Mouse (Mus musculus) heart, embryonic 13.5 days (tissue): Measurements from ENCODE around the gene Actr1b. TPM values are rescaled to one million over a fixed set of nuclear protein-coding genes. Genes with fewer than 3 reads are reported as not detected.

Source experiments
- ATAC-seq: fragments of 200-750 bp; cut with Nextera tagmentation; 2 replicates; pipeline ENCODE4 v1.8.0; 2017; ENCODE audit warnings: moderate TSS enrichment; ENCODE audit not compliant: insufficient number of reproducible peaks, low FRiP score, low TSS enrichment; ENCODE audit errors: extremely low read depth
- H3K27ac ChIP-seq: fragments of 300-500 bp; sonication (generic); replicated peaks from 2 replicates; pipeline ENCODE4 v1.5.1; 2015; ENCODE audit warnings: moderate library complexity, mild to moderate bottlenecking, inconsistent platforms
- H3K27me3 ChIP-seq: fragments of 300-500 bp; sonication (generic); replicated peaks from 2 replicates; pipeline ENCODE4 v1.6.1; 2015; ENCODE audit warnings: mild to moderate bottlenecking, inconsistent platforms
- H3K36me3 ChIP-seq: fragments of 300-500 bp; sonication (generic); 2 replicates; pipeline ENCODE4 v1.6.1; 2015; ENCODE audit warnings: mild to moderate bottlenecking, inconsistent platforms
- H3K4me1 ChIP-seq: fragments of 300-500 bp; sonication (generic); 2 replicates; pipeline ENCODE4 v1.6.1; 2015; ENCODE audit warnings: inconsistent platforms
- H3K4me2 ChIP-seq: fragments of 300-500 bp; sonication (generic); 2 replicates; pipeline ENCODE4 v1.6.1; 2015; ENCODE audit warnings: inconsistent platforms, mild to moderate bottlenecking, moderate library complexity
- H3K4me3 ChIP-seq: fragments of 300-500 bp; sonication (generic); 2 replicates; pipeline ENCODE4 v1.5.1; 2015; ENCODE audit warnings: moderate library complexity, mild to moderate bottlenecking, inconsistent platforms
- H3K9ac ChIP-seq: fragments of 300-500 bp; sonication (generic); 2 replicates; pipeline ENCODE4 v1.6.1; 2015; ENCODE audit warnings: inconsistent platforms, mild to moderate bottlenecking, moderate library complexity
- H3K9me3 ChIP-seq: fragments of 300-500 bp; sonication (generic); 2 replicates; pipeline ENCODE4 v1.6.1; 2016; ENCODE audit warnings: inconsistent platforms
- WGBS: fragments of 180-500 bp; shearing (Covaris S2); methylation state at CpG from one replicate; pipeline ENCODE4 v1.1.7; 2015; ENCODE audit warnings: mixed read lengths; 5-methylcytosine and 5-hydroxymethylcytosine counted together
- polyA plus RNA-seq: library from polyadenylated mRNA; unstranded; fragments of >200 nt; fragmentation: Nextera tagmentation; extraction: Ambion mirVana; gene quantifications from 2 replicates; pipeline ENCODE4 v1.2.1, GENCODE M21; 2015

Gene Actr1b
- polyA plus RNA-seq, 1 experiment from 2014 or later: 85.5 TPM

DNA sequence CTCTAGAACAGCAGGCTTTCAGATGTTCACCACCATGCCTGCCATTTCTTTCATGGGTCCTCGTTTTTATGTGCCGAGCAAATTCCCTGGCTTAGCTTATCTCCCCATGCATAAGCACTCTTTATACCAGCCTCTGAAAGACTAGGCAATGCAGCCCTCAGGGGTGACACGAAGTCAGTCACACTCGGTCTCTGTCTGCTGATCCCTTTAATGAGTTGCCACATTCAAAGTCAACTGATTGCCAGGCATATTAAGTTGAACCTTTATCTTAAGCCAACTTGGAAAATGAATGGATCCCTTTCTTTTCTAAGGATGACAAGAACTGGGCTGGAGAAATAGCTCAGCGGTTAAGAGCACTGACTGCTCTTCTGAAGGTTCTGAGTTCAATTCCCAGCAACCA is 25.0 kb upstream of the Actr1b start:
- no peak overlapping the region for H3K4me3 ChIP-seq
- no peaks in the 10 kb centered on the region for H3K36me3 ChIP-seq
- no peak overlapping the region for H3K4me2 ChIP-seq
- no peak for ATAC-seq
- WGBS: 63% methylated on average over 5 of the region's 5 CpGs
- 0 out of 2 replicates have a peak, but pooled peaks cover 2% of the 10 kb centered on the region for H3K4me1 ChIP-seq
- H3K27ac ChIP-seq: no peak overlapping the region
- no peak overlapping the region for H3K9ac ChIP-seq
- no peaks in the 10 kb centered on the region for H3K9me3 ChIP-seq
- peaks cover 26% of the 10 kb centered on the region for H3K27me3 ChIP-seq

DNA sequence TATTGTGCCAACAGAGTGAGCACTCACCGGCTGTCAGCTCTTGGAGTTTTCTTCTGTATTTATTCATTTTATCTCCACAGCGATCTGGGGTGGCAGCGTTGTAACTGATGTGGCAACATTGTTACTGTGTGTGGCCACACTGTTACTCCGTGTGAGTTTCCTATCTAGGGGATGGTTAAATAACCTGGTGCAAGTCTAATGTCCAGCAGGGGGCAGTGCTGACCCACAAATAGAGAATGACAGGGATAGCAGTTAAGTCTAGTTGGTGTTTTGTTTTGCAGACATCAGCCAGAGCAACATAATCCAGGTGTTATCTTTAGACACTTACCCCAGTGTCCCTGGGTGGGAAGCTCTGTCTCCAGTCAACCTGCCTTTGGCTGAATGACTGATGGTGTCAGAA is 23.1 kb upstream of the Actr1b start:
- Histone ChIP-seq H3K36me3 (no peaks in the 10 kb centered on the region), H3K27ac (no peak overlapping the region), H3K27me3 (peaks cover 16% of the 10 kb centered on the region), H3K9ac (no peak overlapping the region), H3K4me1 (no peaks in the 10 kb centered on the region), H3K4me2 (no peak overlapping the region), H3K4me3 (no peak overlapping the region), H3K9me3 (no peaks in the 10 kb centered on the region)
- ATAC-seq: no peak
- 3% methylated on average over 4 of the region's 4 CpGs for WGBS

DNA sequence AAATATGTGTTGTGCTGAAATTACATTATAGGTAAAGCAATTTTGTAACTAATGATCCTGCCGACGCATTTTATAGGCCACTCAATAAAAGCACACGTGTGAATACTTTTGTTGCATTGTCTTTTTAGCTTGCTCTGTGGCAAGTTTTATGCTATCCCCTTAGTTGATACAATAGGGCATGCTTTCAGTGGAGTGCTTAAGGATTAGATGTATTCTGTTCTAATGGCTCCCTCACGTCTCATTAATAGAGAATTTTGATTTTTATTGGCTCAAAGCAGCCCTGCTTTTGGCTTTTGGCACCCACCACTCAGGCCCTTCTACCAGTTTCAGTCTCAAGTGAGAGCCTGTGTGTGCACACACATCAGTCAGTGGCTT is 9.8 kb upstream of the Actr1b start:
- Histone ChIP-seq H3K36me3 (no peaks in the 10 kb centered on the region), H3K27me3 (0 out of 2 replicates have a peak, but pooled peaks cover 2% of the 10 kb centered on the region), H3K9ac (no peak overlapping the region), H3K4me1 (no peaks in the 10 kb centered on the region), H3K4me3 (no peak overlapping the region), H3K27ac (no peak overlapping the region), H3K9me3 (no peaks in the 10 kb centered on the region), H3K4me2 (no peak overlapping the region)
- no peak for ATAC-seq
- 81% methylated on average over 4 of the region's 4 CpGs for WGBS

DNA sequence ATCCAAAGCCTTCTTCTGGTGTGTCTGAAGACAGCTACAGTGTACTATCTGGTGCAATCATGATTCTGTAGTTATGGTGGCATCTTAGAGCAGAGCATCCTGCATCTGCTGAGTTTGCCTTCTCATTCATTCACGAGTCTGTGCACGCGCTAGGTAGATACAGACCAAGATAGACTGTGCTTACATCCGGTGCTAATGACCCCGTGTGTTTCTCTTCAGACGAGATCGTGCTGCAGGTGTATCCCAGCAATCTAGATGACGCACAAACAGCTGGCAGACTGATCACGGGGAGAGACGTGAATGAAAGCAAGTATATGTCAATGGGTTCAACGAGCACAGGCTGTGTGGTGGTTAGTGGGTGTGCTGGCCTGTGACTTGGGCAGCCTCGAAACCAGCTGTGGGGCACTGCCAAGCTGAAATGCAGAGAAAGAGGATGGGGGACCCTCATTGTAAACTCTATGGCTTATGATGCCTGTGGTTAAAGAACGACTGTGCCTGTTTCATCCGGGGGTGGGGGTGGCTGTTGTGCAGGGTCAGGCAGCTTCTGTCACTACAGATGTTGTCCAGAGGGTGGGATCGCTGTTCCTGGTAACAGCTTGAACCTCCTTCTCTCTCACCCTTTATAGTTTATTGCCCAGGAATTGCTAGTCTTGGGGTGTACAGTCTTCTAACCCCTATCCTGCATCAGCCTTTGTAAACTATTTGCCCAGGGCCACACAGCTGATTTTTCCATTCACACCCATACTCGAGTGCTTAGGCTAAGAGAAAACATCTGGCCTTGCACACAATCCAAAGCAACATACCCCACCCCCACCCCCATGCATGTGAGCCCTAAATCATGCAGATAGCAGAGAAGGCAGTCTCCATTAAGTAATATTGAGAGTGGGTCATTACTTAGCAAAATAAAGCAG is 9.2 kb upstream of the Actr1b start:
- Histone ChIP-seq H3K4me3 (no peak overlapping the region), H3K27me3 (0 out of 2 replicates have a peak, but pooled peaks cover 2% of the 10 kb centered on the region), H3K9me3 (no peaks in the 10 kb centered on the region), H3K36me3 (no peaks in the 10 kb centered on the region), H3K9ac (no peak overlapping the region), H3K4me1 (no peaks in the 10 kb centered on the region), H3K27ac (no peak overlapping the region), H3K4me2 (no peak overlapping the region)
- WGBS: 66% methylated on average over 16 of the region's 16 CpGs
- ATAC-seq: no peak

DNA sequence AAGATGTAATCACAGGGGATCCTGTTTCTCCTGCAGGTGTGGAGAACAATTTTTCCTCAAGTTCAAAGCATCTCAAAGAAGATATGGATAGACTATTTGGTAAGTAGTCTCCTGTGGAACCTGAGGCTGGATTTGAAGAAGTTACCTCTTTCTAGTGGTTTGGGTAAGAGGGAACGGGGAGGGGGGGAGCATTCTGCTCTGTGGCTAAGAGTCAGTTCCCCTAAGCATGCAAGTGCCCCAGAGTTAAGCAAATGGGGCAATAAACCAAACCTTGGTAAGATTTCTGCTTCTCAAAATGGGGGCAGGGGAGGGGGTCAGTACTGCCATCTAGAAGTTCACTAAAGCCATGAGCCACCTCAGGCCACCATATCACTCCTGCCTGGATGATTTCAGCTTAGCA is 4.6 kb upstream of the Actr1b start:
- H3K36me3 ChIP-seq: no peaks in the 10 kb centered on the region
- no peak overlapping the region for H3K27ac ChIP-seq
- H3K27me3 ChIP-seq: 0 out of 2 replicates have a peak, but pooled peaks cover 6% of the 10 kb centered on the region
- no peak for ATAC-seq
- no peak overlapping the region for H3K4me3 ChIP-seq
- no peaks in the 10 kb centered on the region for H3K4me1 ChIP-seq
- no peaks in the 10 kb centered on the region for H3K9me3 ChIP-seq
- 69% methylated on average over 1 of the region's 1 CpGs for WGBS
- H3K9ac ChIP-seq: no peak overlapping the region
- H3K4me2 ChIP-seq: no peak overlapping the region

DNA sequence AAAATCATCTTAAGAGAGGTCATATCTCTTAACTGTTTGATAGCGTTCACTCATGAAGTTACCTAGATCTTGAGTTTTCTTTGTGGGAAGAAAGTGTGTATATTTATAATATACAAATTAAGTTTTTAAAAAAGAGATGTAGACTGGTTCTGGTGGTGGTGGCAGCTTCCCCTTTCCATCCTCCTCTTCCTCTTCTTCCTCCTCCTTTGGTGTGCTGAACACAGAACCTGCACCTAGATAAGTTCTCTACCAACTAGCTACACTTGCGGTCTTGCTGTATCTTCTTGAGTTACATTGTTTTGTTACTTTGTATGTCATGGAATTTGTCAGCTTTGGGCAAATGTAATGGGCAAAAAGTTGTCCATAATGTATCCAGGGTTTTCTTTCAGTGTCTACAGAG is 3.1 kb downstream of the Actr1b start:
- no peak overlapping the region for H3K4me2 ChIP-seq
- no peak overlapping the region for H3K4me3 ChIP-seq
- H3K36me3 ChIP-seq: peaks cover 15% of the 10 kb centered on the region
- H3K27ac ChIP-seq: no peak overlapping the region
- H3K27me3 ChIP-seq: no peaks in the 10 kb centered on the region
- H3K9ac ChIP-seq: no peak overlapping the region
- no peaks in the 10 kb centered on the region for H3K9me3 ChIP-seq
- 86% methylated on average over 2 of the region's 2 CpGs for WGBS
- peaks cover 28% of the 10 kb centered on the region for H3K4me1 ChIP-seq
- ATAC-seq: no peak

DNA sequence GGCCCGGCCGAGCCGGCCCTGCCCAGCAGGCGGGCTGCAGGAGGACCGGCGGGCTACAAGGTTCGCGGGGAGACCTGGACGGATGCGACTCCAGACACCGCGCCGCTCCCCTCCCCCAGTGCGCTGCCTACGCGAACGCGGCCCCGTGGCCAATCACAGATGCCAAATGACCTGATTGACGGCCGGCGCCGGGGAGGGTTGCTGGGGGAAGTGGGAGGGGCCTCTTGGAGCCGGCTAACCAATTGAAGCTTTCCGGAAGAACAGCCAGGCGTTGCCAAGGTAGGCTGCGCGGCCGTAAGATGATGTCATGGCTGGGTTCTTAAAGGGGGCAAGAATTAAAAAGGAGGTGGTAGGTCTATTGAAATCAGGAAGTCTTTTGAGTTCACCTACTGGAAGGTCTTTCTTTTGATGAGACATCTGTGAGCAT is 4.4 kb downstream of the Actr1b start, which contains the start of gene 4933424G06Rik:
4933424G06Rik (plus strand) TSS at position 296 of the 427 bp plus-strand sequence.
- WGBS: under 1% methylated on average over 29 of the region's 29 CpGs
- peak; percentile 96 for ATAC-seq

DNA sequence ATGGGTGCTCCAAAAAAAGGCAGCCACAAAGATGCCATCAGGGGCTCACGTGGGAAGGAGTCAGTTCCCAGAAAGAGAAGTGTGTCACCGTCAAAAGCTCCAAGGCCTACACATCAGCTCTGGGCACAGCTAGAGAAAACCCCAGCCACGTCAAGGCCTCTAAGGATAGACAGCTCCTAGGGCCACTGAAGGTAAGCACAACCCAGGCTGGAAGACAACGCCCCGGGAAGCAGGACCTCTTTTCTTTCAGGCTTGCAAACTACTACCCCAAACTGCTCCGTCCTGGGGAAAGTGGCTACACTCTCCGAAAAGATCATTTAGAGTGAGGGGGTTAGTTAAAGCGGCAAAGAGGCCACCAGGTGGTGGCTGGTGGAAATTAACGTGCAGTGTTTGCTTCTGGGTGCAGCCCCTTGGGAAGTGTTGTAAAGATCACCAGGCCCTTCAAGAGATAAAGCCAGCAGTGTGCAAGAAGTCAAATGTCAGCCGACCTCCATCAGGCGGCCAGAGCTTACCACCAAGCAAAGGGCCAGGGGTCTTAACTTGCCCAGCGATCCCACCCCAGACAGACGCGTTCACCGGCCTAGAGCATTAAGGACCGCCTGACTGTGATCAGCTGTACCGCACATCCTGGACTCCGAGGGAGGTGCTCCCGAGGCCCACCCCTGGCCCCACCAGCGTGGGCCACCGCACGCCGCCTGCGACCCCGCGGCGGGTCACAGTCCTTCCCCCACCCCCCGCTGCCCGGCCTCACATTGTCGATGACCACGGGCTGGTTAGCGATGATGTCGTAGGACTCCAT is 5.0 kb downstream of the Actr1b start:
- Histone ChIP-seq H3K4me2 (peak overlapping the region; percentile 81), H3K9ac (peak overlapping the region; percentile 94), H3K27ac (peak overlapping the region; percentile 93), H3K27me3 (no peaks in the 10 kb centered on the region), H3K4me3 (peak overlapping the region; percentile 97), H3K9me3 (no peaks in the 10 kb centered on the region), H3K36me3 (peaks cover 34% of the 10 kb centered on the region), H3K4me1 (peaks cover 28% of the 10 kb centered on the region)
- under 1% methylated on average over 32 of the region's 33 CpGs for WGBS
- ATAC-seq: peak; percentile 66

More for the DNA sequence above, 4.4 kb downstream of the Actr1b start, which contains the start of gene 4933424G06Rik:
- peak within 1 kb of the TSS; percentile 97 for H3K4me3 ChIP-seq
- no peaks in the 10 kb centered on the region for H3K9me3 ChIP-seq
- peak within 1 kb of the TSS; percentile 94 for H3K9ac ChIP-seq
- H3K36me3 ChIP-seq: peaks cover 28% of the 10 kb centered on the region
- H3K4me2 ChIP-seq: peak within 1 kb of the TSS; percentile 81
- H3K4me1 ChIP-seq: peaks cover 28% of the 10 kb centered on the region
- peak within 1 kb of the TSS; percentile 93 for H3K27ac ChIP-seq
- H3K27me3 ChIP-seq: no peaks in the 10 kb centered on the region

DNA sequence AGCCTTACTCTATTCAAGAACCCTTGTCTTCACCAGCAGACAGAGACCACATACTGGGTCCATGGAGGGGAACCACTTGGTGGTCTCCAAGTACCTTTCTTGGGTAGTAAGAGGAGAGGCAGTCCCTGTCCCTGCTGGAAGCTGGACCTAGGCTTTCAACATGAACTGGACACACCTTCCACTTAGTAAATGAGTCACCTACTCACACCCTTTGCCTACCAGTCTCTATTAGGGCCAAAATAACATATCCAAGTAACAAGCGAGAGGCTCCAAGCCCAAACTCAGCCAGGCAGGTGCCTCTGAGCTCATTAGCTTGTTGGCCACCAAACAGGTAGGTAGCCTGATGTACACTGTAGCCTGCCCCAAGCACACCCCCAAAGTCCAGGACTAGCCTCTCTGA is 5.6 kb downstream of the Actr1b start:
- 80% methylated on average over 1 of the region's 1 CpGs for WGBS

DNA sequence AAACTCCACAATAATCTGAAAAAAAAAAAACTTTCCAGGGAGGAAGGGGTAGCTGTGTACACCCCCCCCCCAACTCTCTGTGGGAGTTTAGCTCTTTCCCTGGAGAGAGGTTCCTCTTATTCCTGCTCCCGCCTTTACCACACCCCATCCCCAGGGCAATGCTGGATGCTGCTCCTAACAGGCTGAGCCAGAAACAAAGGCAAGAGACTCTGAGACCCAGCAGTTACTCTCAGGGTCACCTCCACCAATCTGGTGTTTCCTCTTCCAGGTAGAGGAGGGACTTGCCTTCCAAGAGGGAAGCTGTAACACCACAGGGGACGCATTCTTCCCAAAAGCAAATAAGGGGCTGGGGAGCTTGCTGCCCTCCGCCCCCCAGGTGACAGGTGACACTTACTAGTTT is 6.4 kb downstream of the Actr1b start:
- no peaks in the 10 kb centered on the region for H3K27me3 ChIP-seq
- H3K4me1 ChIP-seq: peaks cover 28% of the 10 kb centered on the region
- H3K4me3 ChIP-seq: no peak overlapping the region; the same call in 1 of the 2 replicates
- H3K9ac ChIP-seq: peak overlapping the region; percentile 94
- ATAC-seq: no peak
- 0 out of 2 replicates have a peak overlapping the region, but pooled peaks have one; percentile 81 for H3K4me2 ChIP-seq
- peaks cover 48% of the 10 kb centered on the region for H3K36me3 ChIP-seq
- H3K27ac ChIP-seq: no peak overlapping the region
- no peaks in the 10 kb centered on the region for H3K9me3 ChIP-seq
- WGBS: 78% methylated on average over 3 of the region's 3 CpGs

More for the DNA sequence above, 5.6 kb downstream of the Actr1b start:
- Histone ChIP-seq H3K9me3 (no peaks in the 10 kb centered on the region), H3K4me2 (peak overlapping the region; percentile 81), H3K36me3 (peaks cover 40% of the 10 kb centered on the region), H3K9ac (peak overlapping the region; percentile 94), H3K27ac (peak overlapping the region; percentile 93; the same call in 1 of the 2 replicates), H3K4me1 (peaks cover 28% of the 10 kb centered on the region), H3K4me3 (peak overlapping the region; percentile 97), H3K27me3 (no peaks in the 10 kb centered on the region)
- ATAC-seq: no peak

DNA sequence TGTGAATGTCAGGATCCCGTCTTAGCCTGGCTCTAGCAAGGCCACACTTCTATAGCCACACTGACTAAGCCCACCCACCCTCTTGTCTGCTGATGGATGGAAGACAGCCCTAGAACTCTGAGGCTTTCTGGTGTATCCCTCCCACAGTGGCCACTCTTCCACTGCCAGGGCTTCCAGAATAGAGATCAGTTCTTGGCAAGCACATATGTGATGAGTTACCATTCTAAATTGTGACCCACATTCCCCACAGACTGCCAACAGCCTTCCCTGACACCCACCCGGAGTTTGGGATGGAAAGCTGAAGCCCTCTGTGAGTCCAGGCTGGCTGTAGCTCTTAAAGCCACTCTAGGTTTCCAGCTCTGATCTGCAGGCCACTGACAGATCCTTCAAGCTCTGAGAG is 7.1 kb downstream of the Actr1b start:
- Histone ChIP-seq H3K4me1 (peaks cover 28% of the 10 kb centered on the region), H3K9me3 (no peaks in the 10 kb centered on the region), H3K9ac (0 out of 2 replicates have a peak overlapping the region, but pooled peaks have one; percentile 16), H3K27me3 (no peaks in the 10 kb centered on the region), H3K4me2 (no peak overlapping the region), H3K27ac (no peak overlapping the region), H3K4me3 (no peak overlapping the region), H3K36me3 (peaks cover 55% of the 10 kb centered on the region)
- 67% methylated on average over 2 of the region's 2 CpGs for WGBS
- no peak for ATAC-seq
